Mouse (Mus musculus): ENCODE data around the gene Treml4.
"Not testable (repeated sequence)": the region's sequence is repeated elsewhere in the genome, so short reads cannot be mapped to it uniquely, and the experiment has no call there.

Treml4 gene

DNA sequence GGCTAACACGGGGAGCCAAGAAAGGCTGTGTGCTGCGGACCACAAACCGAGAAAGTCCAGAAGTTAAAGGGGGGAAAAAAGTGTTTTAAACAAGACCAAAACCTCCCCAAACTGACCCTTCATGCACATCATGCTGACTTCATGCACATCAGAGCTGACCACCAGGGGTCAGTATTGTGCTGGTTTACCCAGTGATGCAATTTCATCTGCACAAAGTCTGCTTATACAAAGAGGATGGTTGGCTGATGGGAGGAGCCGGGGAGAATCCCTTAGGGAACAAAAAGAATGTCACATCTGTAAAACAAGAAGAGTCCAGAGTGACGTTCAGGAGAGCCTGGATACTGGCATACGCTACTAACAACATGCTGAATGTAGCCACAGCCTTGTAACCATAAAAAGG is 10.8 kb downstream of the Treml4 start:
- peak; percentile 38 for DNase-seq (ENCODE audit: low spot score)

DNA sequence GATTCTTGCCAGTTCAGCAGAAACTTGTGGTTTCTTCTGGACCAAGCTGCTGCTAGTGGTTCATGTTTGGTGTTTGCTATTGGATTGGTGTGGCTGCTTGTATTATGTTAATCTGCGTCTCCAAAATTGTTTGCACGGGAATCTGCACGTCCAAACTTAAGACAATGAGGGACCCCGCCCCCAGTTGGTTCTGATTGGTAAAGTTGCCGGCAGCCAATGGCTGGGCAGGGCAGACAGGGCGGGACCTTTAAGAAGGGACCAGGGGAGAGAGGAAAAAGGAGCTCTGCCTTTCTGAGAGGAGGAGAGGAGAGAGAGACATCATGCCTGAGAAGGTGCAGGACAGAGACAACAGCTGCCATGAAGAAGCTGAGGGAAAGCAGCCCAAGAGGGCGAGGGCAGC is 11.6 kb downstream of the Treml4 start:
- no peak for DNase-seq (ENCODE audit: low spot score)

- no peak for DNase-seq (ENCODE audit: low spot score)
Observed at GRCm38 (mm10) chr17:48278381-48278780, 14.3 kb downstream of the Treml4 start.

GRCm38 (mm10) chr17:48279002-48279401 is 14.9 kb downstream of the Treml4 start:
- DNase-seq (ENCODE audit: low spot score), result no peak

- DNase-seq (ENCODE audit: low spot score), result no peak
Observed at GRCm38 (mm10) chr17:48280943-48281738, 17.0 kb downstream of the Treml4 start.

DNA sequence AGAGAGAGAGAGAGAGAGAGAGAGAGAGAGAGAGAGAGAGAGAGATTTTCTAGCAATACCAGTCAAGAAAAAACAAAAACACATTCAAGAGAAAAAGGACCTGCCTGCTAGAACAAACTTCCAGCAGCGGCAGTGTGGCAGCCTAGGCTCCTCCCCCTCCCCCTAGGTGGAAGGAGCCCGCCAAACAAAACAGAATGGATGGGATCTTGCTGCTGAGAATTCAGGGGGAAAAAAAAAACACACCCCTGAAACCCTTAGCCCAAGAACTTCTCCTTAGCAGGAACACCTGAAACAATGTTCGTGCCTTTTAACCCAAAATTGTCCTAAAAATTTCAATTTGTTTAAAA is 17.6 kb downstream of the Treml4 start:
- DNase-seq (ENCODE audit: low spot score), result no peak

DNA sequence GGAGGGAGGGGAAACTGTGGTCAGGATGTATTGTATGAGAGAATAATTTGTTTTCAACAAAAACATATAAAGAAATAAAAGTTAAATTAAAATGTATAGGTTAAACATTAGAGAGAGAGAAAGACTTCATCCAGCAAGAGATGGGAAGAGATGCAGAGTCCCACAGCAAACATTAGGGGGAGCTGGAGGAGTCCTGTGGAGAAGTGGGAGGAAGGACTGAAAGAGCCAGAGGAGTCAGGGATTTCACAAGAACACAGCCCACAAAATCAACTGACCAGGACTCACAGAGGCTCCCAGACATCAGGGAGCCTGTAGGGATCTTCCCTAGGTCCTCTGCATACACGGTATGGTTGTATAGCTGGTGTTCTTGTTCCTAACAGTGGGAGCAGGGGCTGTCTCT is 22.7 kb downstream of the Treml4 start:
- no peak for DNase-seq (ENCODE audit: low spot score)

GRCm38 (mm10) chr17:48287276-48287675 is 23.2 kb downstream of the Treml4 start:
- DNase-seq (ENCODE audit: low spot score), result no peak

- DNase-seq (ENCODE audit: low spot score), result no peak
Observed at GRCm38 (mm10) chr17:48293500-48294194, 29.6 kb downstream of the Treml4 start.

DNA sequence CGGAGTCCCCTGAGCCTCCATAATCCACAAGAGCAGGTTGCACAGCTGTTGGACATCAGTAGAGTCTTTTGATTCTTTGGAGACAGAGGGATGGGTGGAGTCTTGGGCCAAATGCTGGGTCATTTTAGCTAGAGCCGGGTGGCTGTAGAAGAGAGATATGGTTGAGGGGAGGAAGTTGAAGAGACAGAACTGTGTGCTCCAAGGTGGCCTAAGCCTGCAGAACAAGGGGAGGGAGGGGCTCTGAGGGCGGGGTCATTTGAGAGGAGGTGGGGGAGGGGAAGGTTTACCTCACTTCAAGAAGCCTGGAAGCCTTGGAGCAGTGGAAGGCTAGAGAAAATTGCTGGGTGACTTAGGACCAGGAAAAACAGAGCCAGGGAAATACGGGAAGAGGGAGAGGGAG is 35.1 kb downstream of the Treml4 start, which contains the start of gene Treml2:
TSS of gene Treml2 (plus strand) at position 296 of the 400 bp plus-strand sequence.
- DNase-seq (ENCODE audit: low spot score), result no peak

DNA sequence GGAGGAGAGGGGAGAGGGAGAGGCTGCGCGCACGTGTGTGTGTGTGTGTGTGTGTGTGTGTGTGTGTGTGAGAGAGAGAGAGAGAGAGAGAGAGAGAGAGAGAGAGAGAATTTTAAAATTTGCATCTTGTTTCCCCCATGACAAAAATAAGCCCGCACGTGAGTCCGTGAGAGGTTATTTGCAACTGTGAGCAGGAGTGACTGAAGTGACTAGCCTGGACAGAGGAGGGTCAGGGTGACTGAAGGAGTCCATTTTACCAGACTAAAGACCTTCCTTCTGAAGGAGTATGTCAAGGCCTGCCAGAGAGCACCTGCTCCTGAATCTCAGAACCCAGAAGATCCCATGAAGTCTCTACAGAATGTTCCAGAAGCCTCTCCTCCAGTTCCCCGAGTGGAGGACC is 35.7 kb downstream of the Treml4 start:
- DNase-seq (ENCODE audit: low spot score), result no peak

GRCm38 (mm10) chr17:48300199-48300598 is 36.1 kb downstream of the Treml4 start:
- DNase-seq (ENCODE audit: low spot score), result no peak

- no peak for DNase-seq (ENCODE audit: low spot score)
Observed at GRCm38 (mm10) chr17:48300861-48301260, 36.8 kb downstream of the Treml4 start.

GRCm38 (mm10) chr17:48301792-48302191 is 37.7 kb downstream of the Treml4 start:
- no peak for DNase-seq (ENCODE audit: low spot score)

- DNase-seq (ENCODE audit: low spot score), result no peak
Observed at GRCm38 (mm10) chr17:48312124-48312523, 48.0 kb downstream of the Treml4 start.

DNA sequence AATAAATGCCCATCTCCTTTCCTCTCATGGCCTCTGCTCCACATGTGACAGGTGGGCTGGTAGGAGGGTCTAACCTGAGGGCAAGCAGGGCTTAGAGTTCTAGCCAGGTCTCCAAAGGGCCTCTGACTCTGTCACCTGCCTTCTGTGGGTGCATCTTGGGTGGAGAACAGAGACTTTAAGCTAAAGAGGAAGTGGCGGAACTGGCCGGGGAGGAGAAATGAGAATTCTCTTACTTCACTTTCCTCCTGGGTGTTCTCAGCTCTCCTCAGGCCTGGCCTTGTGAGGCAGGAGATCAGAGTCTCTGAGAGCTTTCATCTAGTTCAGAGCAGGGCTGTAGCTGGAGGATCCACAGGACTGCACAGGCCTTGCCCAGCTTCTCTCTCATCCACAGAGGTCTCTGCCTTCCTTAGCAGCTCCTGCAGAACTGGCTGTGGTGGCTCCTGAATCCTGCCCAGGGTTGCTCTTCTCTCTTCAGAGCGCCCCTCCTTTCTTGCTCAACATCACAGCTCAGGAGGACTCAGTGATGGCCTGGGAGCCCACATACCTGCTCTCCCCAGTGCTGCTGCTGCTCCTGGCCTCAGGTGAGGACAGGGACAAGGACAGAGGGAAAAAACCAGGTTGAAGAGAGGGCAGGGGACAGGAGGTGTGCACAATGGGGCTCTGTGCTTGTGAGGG is 51.9 kb downstream of the Treml4 start, which contains the start of gene B430306N03Rik:
TSS of gene B430306N03Rik (plus strand) at position 237 of the 675 bp plus-strand sequence.
- not testable (repeated sequence) for DNase-seq (ENCODE audit: low spot score)

- DNase-seq (ENCODE audit: low spot score), result no peak
Observed at GRCm38 (mm10) chr17:48318686-48319085, 54.6 kb downstream of the Treml4 start.

DNA sequence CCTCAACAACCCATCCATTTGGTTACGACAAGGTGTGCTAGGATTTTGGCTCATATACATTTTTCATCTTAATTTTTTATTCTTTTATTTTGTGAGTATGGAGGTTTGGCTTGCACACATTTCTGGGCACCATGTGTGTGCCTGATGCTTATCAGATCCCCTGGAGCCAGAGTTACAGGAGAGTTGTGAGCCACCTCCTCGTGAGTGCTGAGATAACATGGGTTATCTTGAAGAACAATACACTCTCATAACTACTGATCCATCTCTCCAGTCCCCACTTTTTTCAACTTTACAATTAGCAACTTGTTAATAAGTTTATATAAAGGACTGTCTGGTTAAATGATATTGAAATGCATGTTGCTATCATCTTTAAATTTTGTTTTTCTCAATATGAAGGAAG is 57.2 kb downstream of the Treml4 start:
- DNase-seq (ENCODE audit: low spot score), result no peak

DNA sequence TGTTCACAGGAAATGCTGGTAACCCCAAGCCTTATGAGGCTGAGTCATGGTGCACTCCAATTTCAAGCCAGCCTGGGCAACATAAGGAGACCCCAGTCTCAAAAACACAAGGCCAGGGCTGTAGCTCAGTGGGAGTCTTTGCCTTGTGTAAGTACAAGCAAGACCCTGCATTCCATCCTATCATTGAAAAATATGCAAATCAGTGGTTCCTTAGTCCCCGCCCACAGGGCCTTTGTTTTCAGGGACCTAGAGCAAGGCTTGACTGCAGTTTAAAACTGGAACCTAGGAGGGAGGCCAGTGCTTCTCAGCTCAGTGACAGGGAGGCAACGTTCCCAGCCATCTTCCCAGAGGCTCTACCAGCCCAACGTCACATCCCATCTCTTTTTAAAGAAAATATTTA is 59.1 kb downstream of the Treml4 start:
- no peak for DNase-seq (ENCODE audit: low spot score)

GRCm38 (mm10) chr17:48324258-48324657 is 60.2 kb downstream of the Treml4 start:
- no peak for DNase-seq (ENCODE audit: low spot score)

Data from urinary bladder, postnatal 10 days (tissue).